Mouse (Mus musculus): ENCODE measurements around the gene Cep170.

The Cep170 gene

GRCm38 (mm10) chr1:176824611-176825010, 10.7 kb upstream of the Cep170 start:
- no peak for DNase-seq

- peak; percentile 12 for DNase-seq
Measured at GRCm38 (mm10) chr1:176823889-176824288, 10.0 kb upstream of the Cep170 start.

- DNase-seq = no peak
Measured at GRCm38 (mm10) chr1:176822949-176823348, 9.1 kb upstream of the Cep170 start.

- DNase-seq = no peak
Measured at GRCm38 (mm10) chr1:176821929-176822328, 8.1 kb upstream of the Cep170 start.

- peak; percentile 69 for DNase-seq
Measured at GRCm38 (mm10) chr1:176818763-176819162, 4.9 kb upstream of the Cep170 start.

GRCm38 (mm10) chr1:176818147-176818546, 4.3 kb upstream of the Cep170 start:
- no peak for DNase-seq

GRCm38 (mm10) chr1:176816728-176817127, 2.9 kb upstream of the Cep170 start:
- DNase-seq = no peak

GRCm38 (mm10) chr1:176814591-176815062, 760 bp upstream of the Cep170 start, which contains the start of gene Sdccag8:
TSS of gene Sdccag8 (plus strand) at chr1:176814660.
- DNase-seq = peak; percentile 97

GRCm38 (mm10) chr1:176813292-176814035, 403 bp downstream of the Cep170 start:
- peak; percentile 79 for DNase-seq

GRCm38 (mm10) chr1:176812491-176813291, 1.2 kb downstream of the Cep170 start:
- no peak for DNase-seq

- no peak for DNase-seq
Measured at GRCm38 (mm10) chr1:176811892-176812291, 2.0 kb downstream of the Cep170 start.

- no peak for DNase-seq
Measured at GRCm38 (mm10) chr1:176810161-176810560, 3.7 kb downstream of the Cep170 start.

- peak; percentile 73 for DNase-seq
Measured at GRCm38 (mm10) chr1:176800728-176801365, 13.0 kb downstream of the Cep170 start.

- DNase-seq = no peak
Measured at GRCm38 (mm10) chr1:176798673-176799072, 15.2 kb downstream of the Cep170 start.

GRCm38 (mm10) chr1:176792175-176792574, 21.7 kb downstream of the Cep170 start:
- DNase-seq = no peak

GRCm38 (mm10) chr1:176789326-176789725, 24.5 kb downstream of the Cep170 start:
- DNase-seq = no peak

- no peak for DNase-seq
Measured at GRCm38 (mm10) chr1:176774533-176774932, 39.3 kb downstream of the Cep170 start.

GRCm38 (mm10) chr1:176762295-176762694, 51.6 kb downstream of the Cep170 start:
- DNase-seq = no peak

- DNase-seq = no peak
Measured at GRCm38 (mm10) chr1:176760673-176761072, 53.2 kb downstream of the Cep170 start.

GRCm38 (mm10) chr1:176755586-176755985, 58.3 kb downstream of the Cep170 start:
- DNase-seq = no peak

- DNase-seq = no peak
Measured at GRCm38 (mm10) chr1:176753861-176754718, 59.8 kb downstream of the Cep170 start.

GRCm38 (mm10) chr1:176749708-176750107, 64.2 kb downstream of the Cep170 start:
- DNase-seq = no peak

Measured in lung, postnatal 10 days (tissue).